Mouse (Mus musculus): Measurements from ENCODE around the gene Nes.
A peak's percentile ranks its signal among the peaks of the same experiment; 100 is the strongest.

The Nes gene

GRCm38 (mm10) chr3:87951946-87952345, 18.9 kb upstream of the Nes start:
- DNase-seq: no peak

DNA sequence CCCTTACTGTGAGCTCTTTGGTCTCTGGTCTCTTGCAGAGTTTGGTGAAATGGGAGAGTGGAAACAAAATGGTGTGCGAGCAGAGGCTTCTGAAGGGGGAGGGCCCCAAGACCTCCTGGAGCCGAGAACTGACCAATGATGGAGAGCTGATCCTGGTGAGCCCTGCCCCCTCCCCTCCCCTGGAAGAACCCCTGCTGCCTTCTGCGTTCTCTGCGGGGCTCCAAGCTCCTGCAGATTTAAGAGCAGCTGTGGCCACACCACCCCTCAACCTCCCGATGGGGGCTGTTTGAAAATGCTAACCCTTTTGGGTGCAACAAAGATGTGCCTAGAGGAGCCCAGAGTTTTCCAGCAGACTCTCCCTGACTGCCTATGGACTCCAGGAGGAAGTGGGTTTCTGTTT, 18.4 kb upstream of the Nes start:
- no peak for DNase-seq

- no peak for DNase-seq
These were observed 12.8 kb upstream of the Nes start for GRCm38 (mm10) chr3:87958056-87958455.

DNA sequence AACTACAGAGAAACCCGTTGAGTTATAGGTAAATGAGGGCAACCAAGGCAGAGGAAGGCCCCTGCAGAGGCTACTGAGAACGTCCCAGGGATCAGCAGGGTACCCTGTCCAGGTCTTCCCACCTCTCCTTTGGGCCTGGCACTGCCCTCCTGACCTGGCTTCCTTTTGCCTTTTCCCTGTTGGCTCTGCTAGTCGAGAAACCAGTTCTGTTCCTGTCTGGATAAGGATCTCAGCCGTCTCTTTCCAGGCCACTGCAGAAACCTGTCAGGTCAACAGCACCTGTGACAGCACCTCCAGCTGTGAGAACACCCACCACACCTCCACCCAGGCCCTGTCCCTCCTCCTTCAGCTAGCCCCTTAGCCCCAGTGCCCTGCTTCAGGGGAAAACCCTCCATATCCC, 12.4 kb upstream of the Nes start:
- no peak for DNase-seq

DNA sequence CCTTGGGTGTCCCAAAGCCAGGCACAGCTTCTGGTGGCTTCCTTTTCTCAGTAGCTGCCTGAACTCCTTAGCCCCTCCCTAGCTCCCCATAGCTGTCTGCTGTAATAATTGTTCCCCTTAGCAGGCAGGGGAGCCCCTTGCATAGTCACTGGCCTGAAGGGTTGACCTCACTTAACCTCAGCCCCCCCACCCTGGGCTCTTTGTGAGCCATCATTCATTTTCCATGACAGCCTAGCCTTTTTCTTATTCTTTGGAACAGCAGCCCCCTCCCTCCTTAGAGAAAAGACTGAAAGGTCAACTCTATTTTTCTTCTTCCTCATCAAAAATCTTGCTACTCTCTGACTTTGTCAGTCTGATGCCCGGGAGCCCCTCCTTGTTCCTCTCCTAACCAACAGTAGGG, 11.9 kb upstream of the Nes start:
- DNase-seq: no peak

- no peak for DNase-seq
These were observed 11.5 kb upstream of the Nes start for GRCm38 (mm10) chr3:87959371-87959770.

- no peak for DNase-seq
These were observed 10.7 kb upstream of the Nes start for GRCm38 (mm10) chr3:87960191-87960585.

DNA sequence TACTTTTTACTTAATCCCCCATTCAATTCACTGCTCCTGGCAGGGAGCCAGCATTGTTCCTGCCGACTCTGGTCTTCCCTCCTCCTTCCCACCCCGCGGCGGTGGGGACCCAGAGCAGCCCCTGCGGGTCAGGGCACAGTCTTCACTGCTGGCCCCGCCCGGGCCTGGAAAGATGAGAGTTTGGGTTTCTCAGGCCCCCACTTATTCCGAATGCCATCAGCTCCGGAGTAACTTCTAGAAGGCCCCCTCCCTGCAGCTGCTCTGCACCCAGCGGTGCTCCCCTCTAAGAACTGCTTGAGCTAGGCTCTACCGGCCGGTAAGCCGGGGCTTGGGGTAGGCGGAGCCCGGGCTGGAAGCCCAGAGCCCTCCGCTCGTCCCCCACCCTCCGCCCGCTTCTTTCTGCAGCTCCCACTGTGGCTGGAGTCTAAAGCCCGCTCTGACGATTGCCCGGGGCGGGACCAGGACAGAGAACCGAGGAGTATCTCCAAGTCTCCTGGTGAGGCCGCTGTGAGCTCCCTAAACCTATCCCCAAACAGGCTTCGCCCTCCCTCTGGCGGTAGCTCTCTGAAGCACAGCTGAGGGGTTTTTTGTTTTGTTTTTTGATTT, 10.2 kb upstream of the Nes start:
- peak; percentile 79 for DNase-seq

DNA sequence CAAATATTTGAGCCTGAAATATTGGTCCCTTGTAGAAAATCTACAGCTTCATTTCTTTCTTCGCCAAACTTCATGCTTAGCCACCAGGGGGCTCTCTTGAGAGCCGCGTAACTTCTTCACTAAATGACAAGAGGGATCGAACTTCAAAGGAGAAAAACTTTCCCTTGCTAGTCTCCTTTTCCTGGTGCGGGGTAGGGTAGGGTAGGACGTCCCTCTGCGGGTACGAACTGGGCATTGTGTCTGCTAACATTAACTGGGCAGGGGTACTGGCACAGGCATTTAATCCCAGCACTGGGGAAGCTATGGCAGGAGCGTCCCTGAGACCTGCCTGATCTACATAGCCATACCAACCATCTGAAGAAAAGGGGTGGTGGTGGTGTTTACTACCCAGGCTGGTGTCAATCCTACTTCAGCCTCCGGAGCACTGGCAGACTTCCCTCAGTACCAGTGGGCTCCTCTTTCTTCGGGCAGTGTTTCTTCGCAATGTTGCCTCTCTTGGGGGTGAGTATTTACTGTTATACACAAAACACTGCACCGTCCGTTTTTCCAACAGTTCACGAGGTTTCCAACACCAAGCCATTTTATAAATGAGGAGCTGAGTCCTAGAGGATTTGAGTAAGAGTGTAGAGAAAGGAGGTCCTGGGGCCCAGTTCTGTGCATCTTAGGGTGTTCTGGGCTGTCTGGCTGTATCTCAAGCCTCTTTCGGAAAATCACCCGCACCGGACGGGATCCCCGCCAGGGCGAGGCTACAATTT, 517 bp upstream of the Nes start:
- DNase-seq: no peak

DNA sequence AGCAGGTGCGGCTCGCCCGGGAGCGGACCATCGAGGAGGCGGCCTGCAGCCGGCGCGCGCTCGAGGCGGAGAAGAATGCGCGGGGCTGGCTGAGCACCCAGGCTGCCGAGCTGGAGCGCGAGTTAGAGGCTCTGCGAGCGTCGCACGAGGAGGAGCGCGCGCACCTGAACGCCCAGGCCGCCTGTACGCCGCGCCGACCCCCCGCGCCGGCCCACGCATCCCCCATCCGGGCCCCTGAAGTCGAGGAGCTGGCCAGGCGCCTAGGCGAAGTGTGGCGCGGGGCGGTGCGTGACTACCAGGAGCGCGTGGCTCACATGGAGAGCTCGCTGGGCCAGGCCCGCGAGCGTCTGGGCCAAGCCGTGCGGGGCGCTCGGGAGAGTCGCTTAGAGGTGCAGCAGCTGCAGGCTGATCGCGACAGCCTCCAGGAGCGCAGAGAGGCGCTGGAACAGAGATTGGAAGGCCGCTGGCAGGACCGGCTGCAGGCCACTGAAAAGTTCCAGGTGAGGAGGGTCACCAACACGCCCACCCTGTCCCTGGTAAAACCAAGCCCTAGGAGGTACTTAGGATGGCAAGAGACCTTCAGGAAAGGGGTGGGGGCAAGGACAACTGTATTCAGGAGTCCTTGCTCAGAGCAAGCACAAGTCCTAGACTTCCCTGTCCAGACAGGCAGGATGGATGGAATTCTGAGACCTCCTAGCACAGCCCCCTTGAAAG, 768 bp downstream of the Nes start:
- no peak for DNase-seq

DNA sequence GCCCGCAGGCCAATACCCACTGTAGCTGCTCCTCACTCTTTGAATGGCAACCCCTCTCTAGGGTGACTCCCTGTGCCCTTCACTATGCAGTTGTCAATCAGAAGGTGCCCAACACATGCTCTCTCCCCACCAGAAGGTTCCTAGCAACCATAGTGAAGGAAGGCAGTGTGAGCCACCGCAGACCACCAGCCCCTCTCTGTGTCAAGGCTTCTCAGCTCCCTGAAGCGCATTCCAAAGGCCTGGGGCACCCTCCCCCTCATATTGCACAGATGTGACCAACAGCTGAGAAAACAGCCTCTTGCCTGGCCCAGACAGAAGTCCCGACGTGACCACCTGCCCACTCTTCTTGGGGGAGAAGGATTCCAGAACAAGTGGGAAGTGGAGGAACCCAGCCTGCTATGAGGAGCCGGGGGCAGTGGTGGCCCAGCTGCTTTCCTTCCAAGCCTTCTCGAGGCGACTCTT, 1.4 kb downstream of the Nes start:
- no peak for DNase-seq

GRCm38 (mm10) chr3:87972776-87973175, 1.9 kb downstream of the Nes start:
- DNase-seq: no peak

DNA sequence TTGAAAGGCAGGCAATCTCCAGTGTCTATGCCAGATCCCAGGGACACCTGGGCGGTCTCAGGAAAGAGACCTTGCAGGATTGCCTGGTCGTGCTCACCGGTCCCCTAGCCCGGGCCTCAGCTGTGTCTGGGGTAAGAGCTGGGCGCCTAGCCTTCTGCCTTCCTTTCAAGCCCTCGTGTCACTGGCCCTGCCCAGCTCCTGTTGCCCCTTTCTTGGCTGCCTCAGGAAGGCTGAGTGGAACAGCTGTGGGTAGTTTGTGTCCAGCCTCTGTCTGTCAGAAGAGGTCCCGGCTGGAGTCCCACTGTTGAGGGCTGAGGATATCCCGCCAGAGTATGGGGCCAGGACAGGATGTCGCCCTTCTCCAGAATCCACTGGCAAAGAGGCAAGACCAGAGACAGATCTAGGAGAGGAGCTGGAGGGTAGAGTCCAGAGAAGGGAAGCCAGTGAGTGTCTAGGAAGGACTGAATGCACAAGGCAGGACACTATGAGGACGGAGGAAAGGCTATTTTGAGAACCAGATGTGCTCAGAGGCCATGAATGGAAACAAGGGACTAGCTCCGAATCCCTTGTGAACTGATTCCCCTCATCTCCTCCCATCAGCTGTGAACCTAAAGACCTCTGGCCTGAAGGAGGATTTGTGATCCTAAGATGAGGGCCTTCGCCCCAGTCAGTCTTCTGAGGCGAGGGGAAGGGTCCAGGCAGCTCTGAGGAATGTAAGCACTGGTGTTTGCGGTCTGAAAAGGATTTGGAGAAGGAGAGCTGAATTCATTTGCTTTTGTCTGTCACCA, 2.9 kb downstream of the Nes start:
- no peak for DNase-seq

DNA sequence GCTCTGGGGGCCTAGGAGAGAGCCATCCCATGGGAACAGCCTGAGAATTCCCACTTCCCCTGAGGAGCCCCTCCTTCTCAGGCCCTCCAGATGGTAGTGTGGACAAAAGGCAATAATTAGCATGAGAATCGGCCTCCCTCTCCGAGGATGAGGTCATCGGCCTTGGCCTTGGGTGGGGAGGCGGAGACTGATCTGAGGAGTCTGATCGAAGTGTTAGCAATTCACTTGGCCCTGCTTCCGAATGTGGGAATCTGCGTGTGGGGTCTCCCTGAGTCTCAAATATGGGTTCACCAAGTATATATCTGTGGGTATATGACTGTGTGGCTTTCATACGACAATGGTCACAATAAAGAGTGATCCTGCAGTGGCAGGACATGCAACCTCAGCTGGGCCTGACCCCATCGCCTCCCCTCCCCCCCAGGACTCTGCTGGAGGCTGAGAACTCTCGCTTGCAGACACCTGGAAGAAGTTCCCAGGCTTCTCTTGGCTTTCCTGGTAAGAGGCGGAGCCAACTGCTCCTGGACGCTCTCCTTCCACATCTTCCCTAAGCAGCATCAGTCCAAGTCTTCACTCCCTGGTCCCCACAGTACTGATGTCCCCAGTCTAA, 3.6 kb downstream of the Nes start:
- DNase-seq: no peak

DNA sequence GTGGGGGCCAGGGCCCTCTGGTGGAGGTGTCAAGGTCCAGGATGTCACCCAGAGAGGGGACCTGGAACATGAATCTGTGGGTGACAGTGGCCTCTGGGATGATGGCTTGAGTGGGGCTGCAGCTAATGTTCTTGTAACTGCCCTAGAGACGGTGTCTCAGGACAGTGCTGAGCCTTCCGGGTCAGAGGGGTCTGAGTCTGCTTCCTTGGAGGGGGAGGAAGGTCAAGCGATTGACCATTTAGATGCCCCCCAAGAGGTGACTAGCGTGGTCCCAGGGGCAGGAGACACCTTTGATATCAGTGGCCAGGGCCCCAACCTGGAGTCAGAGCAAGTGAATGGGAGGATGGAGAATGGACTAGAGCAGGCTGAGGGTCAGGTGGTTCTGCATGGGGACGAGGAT, 8.6 kb downstream of the Nes start:
- no peak for DNase-seq

DNA sequence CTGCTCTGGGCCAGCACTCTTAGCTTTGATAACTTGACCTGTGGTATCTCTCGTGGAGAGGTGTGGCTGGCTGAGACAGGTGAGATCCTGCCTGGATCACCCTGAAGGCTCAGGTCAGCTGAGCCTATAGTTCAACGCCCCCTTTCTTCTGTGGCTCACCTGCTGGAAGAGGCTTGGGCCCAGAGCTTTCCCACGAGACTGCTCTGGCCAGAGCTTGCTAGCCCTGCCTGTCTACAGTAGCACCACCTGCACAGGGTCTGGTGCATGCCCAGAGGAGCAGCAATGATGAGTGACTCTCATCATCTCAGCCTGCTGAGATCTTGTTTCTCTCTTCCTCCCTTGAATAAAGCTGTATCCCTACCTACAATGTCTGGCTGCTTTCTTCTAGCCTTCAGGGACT, 9.2 kb downstream of the Nes start:
- no peak for DNase-seq

- DNase-seq: no peak
These were observed 9.8 kb downstream of the Nes start for GRCm38 (mm10) chr3:87980728-87981127.

DNA sequence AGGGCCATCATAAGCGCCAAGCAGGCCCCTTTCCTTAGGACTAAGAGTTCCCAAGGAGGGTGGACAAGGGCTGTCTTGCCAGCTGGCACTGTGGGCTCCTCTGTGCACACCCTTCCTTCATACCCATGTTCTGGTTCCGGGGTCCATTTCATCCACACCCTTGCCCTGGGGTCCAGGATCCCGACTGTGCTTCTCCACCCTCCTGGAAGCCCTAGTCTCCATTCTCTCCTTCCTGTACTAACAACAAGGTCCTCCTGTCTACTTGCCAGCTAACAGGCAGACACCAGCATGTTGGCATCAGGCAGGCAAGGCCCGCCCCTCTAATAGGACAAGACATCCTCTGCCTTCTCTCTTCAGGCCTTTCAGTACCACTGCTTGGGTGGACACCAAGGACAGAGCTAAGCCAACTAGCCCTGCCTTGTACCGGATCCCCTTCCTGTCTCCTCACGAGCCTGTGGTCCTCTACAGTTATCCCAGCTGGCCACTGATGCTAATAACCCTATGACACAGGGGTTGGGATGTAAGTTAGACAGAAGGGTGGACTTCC, 10.4 kb downstream of the Nes start:
- DNase-seq: no peak

GRCm38 (mm10) chr3:87981894-87982835, 11.3 kb downstream of the Nes start:
- no peak for DNase-seq

GRCm38 (mm10) chr3:87982836-87983601, 12.1 kb downstream of the Nes start:
- no peak for DNase-seq

GRCm38 (mm10) chr3:87983627-87984026, 12.7 kb downstream of the Nes start:
- DNase-seq: no peak
